ENCODE assay signal across 14 mouse cellular contexts in genomic region chr5:25544061-25544460, GRCm38 (mm10). TPM values are rescaled to one million over a fixed set of nuclear protein-coding genes. Genes with fewer than 3 reads are reported as not detected.
DNase-seq lines count a peak whose midpoint lies in the region; ATAC-seq and TF ChIP-seq lines count a peak whose summit lies in the region.
"Had no signal": no experiment of that assay in that cellular context is flagged by ENCODE, and none has a peak within 500 bp of the region (broad histone marks: within the 10 kb centered on the region; RNA-seq: fewer than 3 reads in every experiment).

No protein-coding gene starts in this region.

- no peaks in the 10 kb centered on the region for H3K4me1 ChIP-seq in lung, postnatal 0 days (ENCODE audit: insufficient read depth, low read depth, low read length)
- no peaks in the 10 kb centered on the region for H3K4me1 ChIP-seq in embryonic facial prominence, embryonic 14.5 days (ENCODE audit: control insufficient read depth, insufficient read depth, low read length)
- H3K4me1 ChIP-seq: embryonic facial prominence, embryonic 12.5 days; hindbrain, embryonic 12.5 days; lung, embryonic 15.5 days had no signal

- no peaks in the 10 kb centered on the region for H3K9me3 ChIP-seq in lung, postnatal 0 days (ENCODE audit: low read length)
- no peaks in the 10 kb centered on the region for H3K9me3 ChIP-seq in embryonic facial prominence, embryonic 14.5 days (ENCODE audit: control insufficient read depth, low read length)
- H3K9me3 ChIP-seq: embryonic facial prominence, embryonic 12.5 days; hindbrain, embryonic 12.5 days; lung, embryonic 15.5 days had no signal

- H3K4me2 ChIP-seq in lung, postnatal 0 days (replicated peaks; ENCODE audit: low read depth, low read length), result no peak overlapping the region
- no peak overlapping the region for H3K4me2 ChIP-seq in embryonic facial prominence, embryonic 14.5 days (ENCODE audit: low read depth, low read length)
- H3K4me2 ChIP-seq: embryonic facial prominence, embryonic 12.5 days; hindbrain, embryonic 12.5 days; lung, embryonic 15.5 days had no signal

- peak; percentile 49 for DNase-seq in cerebellum, adult 9-10 months
- DNase-seq in cerebellum, adult 8-10 months, result no peak
- DNase-seq in lung, postnatal 10 days, result peak; percentile 60
- no peak for DNase-seq in lung, postnatal 0 days (ENCODE audit: low spot score)
- peak; percentile 79 for DNase-seq in embryonic facial prominence, embryonic 14.5 days (ENCODE audit: low spot score)
- DNase-seq in heart, postnatal 25 days (ENCODE audit: low spot score), result peak; percentile 64
- no peak for DNase-seq in neural tube, embryonic 10.5 days (ENCODE audit: extremely low spot score, low spot score)
- DNase-seq: kidney, adult 9 months had no signal

- no peak overlapping the region for H3K4me3 ChIP-seq in lung, postnatal 0 days (ENCODE audit: low read depth, low read length)
- H3K4me3 ChIP-seq in embryonic facial prominence, embryonic 14.5 days (ENCODE audit: low read depth, low read length), result no peak overlapping the region
- H3K4me3 ChIP-seq: embryonic facial prominence, embryonic 12.5 days; hindbrain, embryonic 12.5 days; lung, embryonic 15.5 days had no signal

- TF ChIP-seq EP300 in lung, postnatal 0 days (IDR thresholded peaks at IDR 0.05), result no peak

- H3K36me3 ChIP-seq in lung, postnatal 0 days (ENCODE audit: insufficient read depth, low read length), result no peaks in the 10 kb centered on the region
- no peaks in the 10 kb centered on the region for H3K36me3 ChIP-seq in embryonic facial prominence, embryonic 14.5 days (ENCODE audit: control insufficient read depth, insufficient read depth, low read length)
- H3K36me3 ChIP-seq: embryonic facial prominence, embryonic 12.5 days; hindbrain, embryonic 12.5 days; lung, embryonic 15.5 days had no signal

- 79% methylated on average over 3 of the region's 3 CpGs for WGBS in lung, postnatal 0 days
- WGBS in embryonic facial prominence, embryonic 14.5 days, result 74% methylated on average over 3 of the region's 3 CpGs

- no peak for TF ChIP-seq CTCF in lung, postnatal 0 days (IDR thresholded peaks at IDR 0.05)

- ATAC-seq in lung, postnatal 0 days, result no peak
- ATAC-seq in embryonic facial prominence, embryonic 14.5 days (ENCODE audit: low read depth), result peak; percentile 68; the same call in 1 of the 2 replicates
- ATAC-seq in megakaryocyte-erythroid progenitor cell, adult 5-6 weeks (replicated peaks; ENCODE audit: low FRiP score, low TSS enrichment, poor library complexity, severe bottlenecking), result no peak
- ATAC-seq: Patski had no signal

- no peaks in the 10 kb centered on the region for H3K27me3 ChIP-seq in lung, postnatal 0 days (replicated peaks; ENCODE audit: insufficient read depth, low read length)
- H3K27me3 ChIP-seq in embryonic facial prominence, embryonic 14.5 days (replicated peaks; ENCODE audit: control insufficient read depth, insufficient read depth, low read length), result no peaks in the 10 kb centered on the region
- H3K27me3 ChIP-seq: embryonic facial prominence, embryonic 12.5 days; hindbrain, embryonic 12.5 days; lung, embryonic 15.5 days; Patski had no signal

- H3K9ac ChIP-seq in lung, postnatal 0 days (replicated peaks; ENCODE audit: low read depth), result no peak overlapping the region
- no peak overlapping the region for H3K9ac ChIP-seq in embryonic facial prominence, embryonic 14.5 days (ENCODE audit: low read depth, low read length)
- H3K9ac ChIP-seq: embryonic facial prominence, embryonic 12.5 days; hindbrain, embryonic 12.5 days; lung, embryonic 15.5 days had no signal

- H3K27ac ChIP-seq in lung, postnatal 0 days (ENCODE audit: low read length), result no peak overlapping the region
- no peak overlapping the region for H3K27ac ChIP-seq in embryonic facial prominence, embryonic 14.5 days (replicated peaks; ENCODE audit: low read depth, low read length)
- H3K27ac ChIP-seq: embryonic facial prominence, embryonic 12.5 days; hindbrain, embryonic 12.5 days; lung, embryonic 15.5 days had no signal

- intact Hi-C loops in heart, postnatal 25 days (cut with DNase I), result no loop called here

RNA-seq across cellular contexts. Expression of gene Cct8l1, which starts 28.2 kb away (rescaled TPM):
- not detected in 2 replicates for polyA plus RNA-seq in lung, postnatal 0 days (2015; fragmentation: Nextera tagmentation; extraction: Ambion mirVana)
- polyA plus RNA-seq in embryonic facial prominence, embryonic 14.5 days (2014; fragmentation: Nextera tagmentation; extraction: Ambion mirVana), result not detected in 2 replicates
- under 1 TPM in 1 of 2 experiments, not detected in 1; 0.16 TPM for total RNA-seq in heart, postnatal 25 days (2021)
- not detected in 2 replicates for total RNA-seq in megakaryocyte-erythroid progenitor cell, adult 5-6 weeks (2014; fragmentation: Nextera tagmentation)
- not detected in 2 replicates for total RNA-seq in megakaryocyte-erythroid progenitor cell, adult 5-6 weeks (2017)
- polyA plus RNA-seq: C2C12; embryonic facial prominence, embryonic 12.5 days; lung, embryonic 15.5 days; Patski had no signal

RNA-seq across cellular contexts. Expression of gene Kmt2c, which starts 45.5 kb away (rescaled TPM):
- polyA plus RNA-seq in lung, postnatal 0 days (2015; fragmentation: Nextera tagmentation; extraction: Ambion mirVana), result 9.5 and 12.1 TPM in 2 replicates
- polyA plus RNA-seq in embryonic facial prominence, embryonic 14.5 days (2014; fragmentation: Nextera tagmentation; extraction: Ambion mirVana), result 19.9 and 20.0 TPM in 2 replicates
- 10 to 100 TPM; 38.4 to 45.5 TPM for total RNA-seq in heart, postnatal 25 days (2021)
- total RNA-seq in megakaryocyte-erythroid progenitor cell, adult 5-6 weeks (2014; fragmentation: Nextera tagmentation), result 64.3 and 70.7 TPM in 2 replicates
- 25.8 and 41.6 TPM in 2 replicates for total RNA-seq in megakaryocyte-erythroid progenitor cell, adult 5-6 weeks (2017)

Comparison
In these comparisons a context has a peak if more than half of its experiments do, and no peak if none do; other contexts are left out.
1. DNase-seq: peak in cerebellum, adult 9-10 months (single experiment), lung, postnatal 10 days (single experiment), embryonic facial prominence, embryonic 14.5 days (single experiment) and heart, postnatal 25 days (single experiment); none in cerebellum, adult 8-10 months (single experiment), lung, postnatal 0 days (single experiment) and neural tube, embryonic 10.5 days (single experiment).